Comparison of ENCODE assay signal across 8 mouse cellular contexts in the genomic region with DNA sequence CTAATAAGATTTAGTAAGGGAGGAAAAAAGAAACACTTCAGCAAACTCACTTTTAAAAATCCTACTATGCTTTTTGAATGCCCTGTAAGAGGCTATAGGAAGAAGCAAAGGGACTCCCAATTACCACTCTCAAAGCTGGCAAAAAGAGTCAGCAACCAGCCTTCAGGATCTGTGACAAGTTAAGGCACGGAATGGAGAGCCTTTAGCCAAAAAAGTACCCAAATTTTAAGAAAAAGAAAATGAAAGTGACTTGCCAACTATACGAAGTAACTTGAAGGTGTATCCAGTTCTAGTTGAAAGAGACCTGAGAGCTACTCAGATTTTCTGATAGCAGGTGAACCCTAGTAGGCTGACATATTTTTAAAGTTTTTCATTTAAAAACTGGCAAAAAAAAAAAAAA. TPM values are rescaled to one million over a fixed set of nuclear protein-coding genes. Genes with fewer than 3 reads are reported as not detected.
DNase-seq lines count a peak whose midpoint lies in the region; ATAC-seq lines count a peak whose summit lies in the region.

No protein-coding gene starts in this region.

- H3K27ac ChIP-seq in neural tube, embryonic 11.5 days (ENCODE audit: low read depth, low read length), result no peak overlapping the region
- H3K27ac ChIP-seq in limb, embryonic 15.5 days, result no peak overlapping the region
- H3K27ac ChIP-seq in stomach, embryonic 16.5 days (ENCODE audit: low read length), result no peak overlapping the region

- peak overlapping the region; percentile 70 for H3K4me2 ChIP-seq in neural tube, embryonic 11.5 days (ENCODE audit: low read depth)
- H3K4me2 ChIP-seq in limb, embryonic 15.5 days, result peak overlapping the region; percentile 72
- peak overlapping the region; percentile 73 for H3K4me2 ChIP-seq in stomach, embryonic 16.5 days (ENCODE audit: low read depth, low read length)

- no peak for ATAC-seq in neural tube, embryonic 11.5 days (ENCODE audit: insufficient read depth, low FRiP score, low TSS enrichment)
- no peak for ATAC-seq in limb, embryonic 15.5 days (ENCODE audit: insufficient number of reproducible peaks, low FRiP score, low TSS enrichment, low read depth)
- no peak for ATAC-seq in stomach, embryonic 16.5 days (ENCODE audit: insufficient read depth, low FRiP score)

- peak overlapping the region; percentile 76 for H3K4me3 ChIP-seq in neural tube, embryonic 11.5 days (ENCODE audit: low read depth, low read length)
- H3K4me3 ChIP-seq in limb, embryonic 15.5 days, result peak overlapping the region; percentile 79
- H3K4me3 ChIP-seq in stomach, embryonic 16.5 days (replicated peaks; ENCODE audit: low read length), result peak overlapping the region; percentile 83

- peak; percentile 6 for DNase-seq in adrenal gland, adult 2 months
- DNase-seq in adrenal gland, adult 8-10 months, result no peak
- DNase-seq in neural tube, embryonic 11.5 days (ENCODE audit: low spot score), result no peak
- no peak for DNase-seq in neural tube, embryonic 10.5 days (ENCODE audit: extremely low spot score, low spot score)
- DNase-seq in left cerebral cortex, adult 11 months (ENCODE audit: low spot score), result no peak
- no peak for DNase-seq in gastrocnemius, postnatal 10 days

- H3K4me1 ChIP-seq in neural tube, embryonic 11.5 days (ENCODE audit: control insufficient read depth, insufficient read depth, low read length), result peaks cover 7% of the 10 kb centered on the region
- H3K4me1 ChIP-seq in limb, embryonic 15.5 days, result peaks cover 16% of the 10 kb centered on the region
- H3K4me1 ChIP-seq in stomach, embryonic 16.5 days (ENCODE audit: control insufficient read depth, insufficient read depth, low read length), result peaks cover 21% of the 10 kb centered on the region; the same call in 1 of the 2 replicates

- WGBS in neural tube, embryonic 11.5 days, result 51% methylated on average over 2 of the region's 2 CpGs
- 37% methylated on average over 2 of the region's 2 CpGs for whole genome bisulfite sequencing in limb, embryonic 15.5 days
- 41% methylated on average over 2 of the region's 2 CpGs for WGBS in stomach, embryonic 16.5 days

- H3K36me3 ChIP-seq in neural tube, embryonic 11.5 days (ENCODE audit: control insufficient read depth, insufficient read depth, low read length), result no peaks in the 10 kb centered on the region
- H3K36me3 ChIP-seq in limb, embryonic 15.5 days, result no peaks in the 10 kb centered on the region
- no peaks in the 10 kb centered on the region for H3K36me3 ChIP-seq in stomach, embryonic 16.5 days (ENCODE audit: control insufficient read depth, insufficient read depth, low read length)

- no peaks in the 10 kb centered on the region for H3K27me3 ChIP-seq in neural tube, embryonic 11.5 days (ENCODE audit: control insufficient read depth, insufficient read depth, low read length)
- H3K27me3 ChIP-seq in limb, embryonic 15.5 days, result no peaks in the 10 kb centered on the region
- H3K27me3 ChIP-seq in stomach, embryonic 16.5 days (ENCODE audit: control insufficient read depth, insufficient read depth, low read length), result no peaks in the 10 kb centered on the region

- no peak overlapping the region for H3K9ac ChIP-seq in neural tube, embryonic 11.5 days (ENCODE audit: low read length)
- no peak overlapping the region for H3K9ac ChIP-seq in limb, embryonic 15.5 days
- peak overlapping the region; percentile 46; the same call in 1 of the 2 replicates for H3K9ac ChIP-seq in stomach, embryonic 16.5 days (ENCODE audit: low read length)

- no peaks in the 10 kb centered on the region for H3K9me3 ChIP-seq in neural tube, embryonic 11.5 days (ENCODE audit: control insufficient read depth, low read length)
- H3K9me3 ChIP-seq in limb, embryonic 15.5 days, result no peaks in the 10 kb centered on the region
- H3K9me3 ChIP-seq in stomach, embryonic 16.5 days (replicated peaks; ENCODE audit: control insufficient read depth, low read length), result no peaks in the 10 kb centered on the region

RNA-seq across cellular contexts. Expression of a gene that starts 1.6 kb away (rescaled TPM):
- 10 to 100 TPM; 46.3 to 53.7 TPM for total RNA-seq in adrenal gland, adult 2 months (2021)
- 11.9 and 16.0 TPM in 2 replicates for polyA plus RNA-seq in adrenal gland, adult 2 months (2012; rRNA removed)
- total RNA-seq in adrenal gland, adult 8-10 months (2022), result 10 to 100 TPM; 50.9 to 96.3 (median 74.7) TPM
- 29.4 and 32.3 TPM in 2 replicates for polyA plus RNA-seq in neural tube, embryonic 11.5 days (2014; fragmentation: Nextera tagmentation; extraction: Ambion mirVana)
- polyA plus RNA-seq in limb, embryonic 15.5 days (2015; fragmentation: Nextera tagmentation; extraction: Ambion mirVana), result 21.5 and 23.6 TPM in 2 replicates
- polyA plus RNA-seq in stomach, embryonic 16.5 days (2015; fragmentation: Nextera tagmentation; extraction: Ambion mirVana), result 18.2 and 20.1 TPM in 2 replicates
- total RNA-seq in gastrocnemius, postnatal 10 days (2021), result 10 to 100 TPM; 27.3 to 31.8 TPM
